Mouse (Mus musculus) intestine, embryonic 14.5 days (tissue): ENCODE measurements around the gene Cacfd1. TPM values are rescaled to one million over a fixed set of nuclear protein-coding genes. Genes with fewer than 3 reads are reported as not detected.

Experiments used
- ATAC-seq: fragments of 200-750 bp; cut with Nextera tagmentation; replicated peaks from 2 replicates; pipeline ENCODE4 v1.8.0; 2017; ENCODE audit warnings: low read depth, moderate number of reproducible peaks, moderate TSS enrichment, moderate library complexity; ENCODE audit not compliant: low FRiP score, low TSS enrichment
- DNase-seq: peaks from one replicate; pipeline ENCODE4 v3.0.0-alpha.2; 2018; ENCODE audit warnings: low spot score
- H3K27ac ChIP-seq: fragments of 300-500 bp; sonication (generic); 2 replicates; pipeline ENCODE4 v1.5.1; 2014; ENCODE audit warnings: low read depth, mild to moderate bottlenecking, control low read depth
- H3K27me3 ChIP-seq: fragments of 300-500 bp; sonication (generic); replicated peaks from 2 replicates; pipeline ENCODE4 v1.6.1; 2014; ENCODE audit warnings: low read length, control low read depth; ENCODE audit not compliant: control insufficient read depth, insufficient read depth
- H3K36me3 ChIP-seq: fragments of 300-500 bp; sonication (generic); 2 replicates; pipeline ENCODE4 v1.6.1; 2014; ENCODE audit warnings: low read length, control low read depth; ENCODE audit not compliant: control insufficient read depth, insufficient read depth
- H3K4me1 ChIP-seq: fragments of 300-500 bp; sonication (generic); replicated peaks from 2 replicates; pipeline ENCODE4 v1.6.1; 2014; ENCODE audit warnings: low read length, control low read depth, mixed read lengths; ENCODE audit not compliant: control insufficient read depth, insufficient read depth
- H3K4me2 ChIP-seq: fragments of 300-500 bp; sonication (generic); 2 replicates; pipeline ENCODE4 v1.6.1; 2014; ENCODE audit warnings: low read length
- H3K4me3 ChIP-seq: fragments of 300-500 bp; sonication (generic); 2 replicates; pipeline ENCODE4 v1.5.1; 2014; ENCODE audit warnings: low read depth, low read length, control low read depth, mixed read lengths
- H3K9ac ChIP-seq: fragments of 300-500 bp; sonication (generic); 2 replicates; pipeline ENCODE4 v1.6.1; 2014; ENCODE audit warnings: mild to moderate bottlenecking, low read length
- H3K9me3 ChIP-seq: fragments of 300-500 bp; sonication (generic); 2 replicates; pipeline ENCODE4 v1.6.1; 2016; ENCODE audit warnings: low read length, control low read depth; ENCODE audit not compliant: control insufficient read depth
- WGBS: fragments of 180-500 bp; shearing (Covaris S2); extraction: QIAGEN DNeasy Blood & Tissue Kit; methylation state at CpG from one replicate; pipeline ENCODE4 v1.1.7; 2014; 5-methylcytosine and 5-hydroxymethylcytosine counted together
- polyA plus RNA-seq: library from polyadenylated mRNA; unstranded; fragments of >200 nt; fragmentation: Nextera tagmentation; extraction: Ambion mirVana; gene quantifications from 2 replicates; pipeline ENCODE4 v1.2.1, GENCODE M21; 2014

Cacfd1 gene
- polyA plus RNA-seq, 1 experiment from 2014 or later = 55.0 TPM

DNA sequence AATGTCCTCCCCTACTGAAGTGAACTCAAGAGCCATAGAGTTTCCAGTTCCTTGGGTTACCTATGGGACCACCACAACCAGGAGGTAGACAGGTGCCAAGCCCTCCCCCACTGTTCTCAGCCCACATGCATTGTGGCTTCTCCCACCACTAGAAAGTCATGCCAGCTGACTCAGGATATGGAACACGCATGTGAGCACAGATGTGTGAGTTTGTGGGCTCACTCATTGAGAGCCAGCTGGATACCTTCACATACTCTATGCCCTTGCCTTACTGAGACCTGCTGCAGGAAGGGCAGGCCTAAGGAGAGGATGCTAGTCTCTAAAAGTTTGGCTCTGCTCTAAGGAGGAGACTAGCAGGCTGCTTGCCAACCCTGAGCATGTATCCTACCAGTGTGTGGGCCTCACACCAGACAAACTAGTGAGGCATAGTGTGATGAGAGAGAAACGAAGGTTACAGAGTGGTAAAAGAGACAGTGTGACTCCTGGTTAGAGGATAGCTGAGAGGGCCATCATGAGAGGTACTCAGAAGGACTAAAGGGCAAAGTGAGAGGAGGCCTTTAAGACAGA lies 60.6 kb downstream of the Cacfd1 start:
- Histone ChIP-seq H3K36me3 (no peaks in the 10 kb centered on the region), H3K9me3 (no peaks in the 10 kb centered on the region), H3K27ac (no peak overlapping the region), H3K4me2 (no peak overlapping the region), H3K9ac (no peak overlapping the region), H3K4me3 (no peak overlapping the region), H3K27me3 (no peaks in the 10 kb centered on the region), H3K4me1 (peaks cover 11% of the 10 kb centered on the region)
- no peak for DNase-seq
- WGBS = 90% methylated on average over 2 of the region's 2 CpGs
- ATAC-seq = no peak

Other genes with a start within 250 kb of the Cacfd1 start
- gene Abo, start 144.9 kb upstream of the Cacfd1 start, polyA plus RNA-seq = not detected in 2 replicates
- 13.6 and 15.0 TPM in 2 replicates for gene Surf6, start 107.0 kb upstream of the Cacfd1 start, polyA plus RNA-seq
- gene Med22, start 99.2 kb upstream of the Cacfd1 start, polyA plus RNA-seq = 28.4 and 31.7 TPM in 2 replicates
- 782 and 796 TPM in 2 replicates for gene Rpl7a, start 99.2 kb upstream of the Cacfd1 start, polyA plus RNA-seq
- 38.5 and 41.6 TPM in 2 replicates for gene Surf2, start 93.6 kb upstream of the Cacfd1 start, polyA plus RNA-seq
- 53.3 and 57.0 TPM in 2 replicates for gene Surf1, start 93.4 kb upstream of the Cacfd1 start, polyA plus RNA-seq
- gene Surf4, start 76.0 kb upstream of the Cacfd1 start, polyA plus RNA-seq = 181 and 195 TPM in 2 replicates
- gene Stkld1, start 75.9 kb upstream of the Cacfd1 start, polyA plus RNA-seq = not detected in 2 replicates
- gene Rexo4, start 45.5 kb upstream of the Cacfd1 start, polyA plus RNA-seq = 48.2 and 52.7 TPM in 2 replicates
- gene Adamts13, start 36.5 kb upstream of the Cacfd1 start, polyA plus RNA-seq = 0.15 and 0.16 TPM in 2 replicates
- 0.76 and 0.94 TPM in 2 replicates for gene Slc2a6, start 18.1 kb downstream of the Cacfd1 start, polyA plus RNA-seq
- gene Mymk, start 62.3 kb downstream of the Cacfd1 start, polyA plus RNA-seq = not detected in 2 replicates
- 2.0 TPM in 2 replicates for gene Adamtsl2, start 69.5 kb downstream of the Cacfd1 start, polyA plus RNA-seq
- 0.24 and 0.42 TPM in 2 replicates for gene Fam163b, start 132.6 kb downstream of the Cacfd1 start, polyA plus RNA-seq
- 1.1 and 2.1 TPM in 2 replicates for gene Dbh, start 155.3 kb downstream of the Cacfd1 start, polyA plus RNA-seq
- 10.8 and 13.1 TPM in 2 replicates for gene Sardh, start 238.4 kb downstream of the Cacfd1 start, polyA plus RNA-seq